Mouse (Mus musculus): ENCODE data around the gene Acsl3.

Acsl3 gene

DNA sequence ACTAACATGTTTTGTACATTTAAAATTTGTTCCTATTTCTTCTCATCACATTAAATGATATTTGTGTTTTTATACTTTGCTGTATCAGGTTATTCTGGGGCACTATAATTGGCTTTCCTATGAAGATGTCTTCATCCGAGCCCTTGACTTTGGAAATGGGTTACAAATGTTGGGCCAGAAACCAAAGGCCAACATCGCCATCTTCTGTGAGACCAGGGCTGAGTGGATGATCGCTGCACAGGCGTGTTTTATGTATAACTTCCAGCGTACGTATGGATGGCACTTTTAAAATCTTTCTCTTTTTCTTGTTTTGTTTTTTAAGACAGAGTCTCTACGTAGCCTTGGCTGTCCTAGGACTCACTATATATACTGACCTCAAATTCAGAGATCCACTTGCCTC, 30.5 kb downstream of the Acsl3 start:
- DNase-seq, result peak in 1 of 2 experiments; percentile 11

DNA sequence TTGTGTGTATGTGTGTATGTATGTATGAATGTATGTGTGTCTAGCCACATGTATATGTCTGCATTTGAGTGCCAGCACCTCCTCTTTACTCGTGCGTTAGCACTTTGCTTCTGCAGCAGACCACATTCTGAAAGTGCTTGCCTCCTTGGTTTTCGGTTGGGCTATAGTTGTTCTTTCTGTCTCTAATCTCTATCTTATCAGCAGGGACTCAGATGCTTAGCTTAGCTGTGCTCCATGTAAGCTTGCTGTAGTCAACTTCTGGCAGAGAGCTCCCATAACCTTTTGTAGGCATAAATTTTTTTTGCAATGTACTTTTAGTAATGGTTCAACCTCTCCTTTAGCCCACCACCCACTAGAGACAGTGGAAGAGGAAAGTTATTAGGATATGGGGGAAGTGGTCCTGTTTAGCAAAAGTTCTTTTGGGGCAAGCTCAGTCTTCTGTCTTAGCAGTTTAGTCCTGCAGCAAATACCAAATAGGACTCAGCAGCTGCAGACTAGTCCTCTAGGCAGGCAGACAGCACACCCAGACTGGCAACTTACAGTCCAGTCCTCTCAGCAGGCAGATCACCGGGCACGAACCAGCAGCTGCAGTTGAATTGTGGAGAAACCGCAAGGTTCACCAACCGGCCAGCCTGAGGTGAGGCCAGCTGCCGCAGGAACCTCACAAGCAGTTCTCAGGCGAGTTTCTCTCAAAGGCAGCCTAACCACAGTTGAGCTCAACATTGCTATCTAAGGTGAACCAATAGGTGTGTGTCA, 37.1 kb downstream of the Acsl3 start:
- DNase-seq, result no peak

DNA sequence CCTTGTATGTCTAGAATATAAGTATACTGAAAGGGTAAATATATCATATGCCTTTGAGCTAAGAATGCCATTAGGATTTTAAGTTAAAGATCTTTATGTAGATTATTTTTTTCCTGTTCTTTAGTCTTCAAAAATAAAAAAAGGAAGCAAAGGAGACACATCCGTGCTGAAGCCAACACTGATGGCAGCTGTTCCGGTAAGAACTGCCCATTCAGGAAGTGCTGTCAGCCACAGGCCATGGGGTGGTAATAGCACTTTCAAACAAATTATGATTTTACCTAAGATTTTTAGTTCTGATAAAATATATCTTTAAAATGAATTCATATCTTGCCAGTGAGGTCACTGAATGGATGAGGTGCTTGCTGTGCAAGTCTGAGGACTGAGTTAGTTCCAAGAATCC, 38.7 kb downstream of the Acsl3 start:
- no peak for DNase-seq

DNA sequence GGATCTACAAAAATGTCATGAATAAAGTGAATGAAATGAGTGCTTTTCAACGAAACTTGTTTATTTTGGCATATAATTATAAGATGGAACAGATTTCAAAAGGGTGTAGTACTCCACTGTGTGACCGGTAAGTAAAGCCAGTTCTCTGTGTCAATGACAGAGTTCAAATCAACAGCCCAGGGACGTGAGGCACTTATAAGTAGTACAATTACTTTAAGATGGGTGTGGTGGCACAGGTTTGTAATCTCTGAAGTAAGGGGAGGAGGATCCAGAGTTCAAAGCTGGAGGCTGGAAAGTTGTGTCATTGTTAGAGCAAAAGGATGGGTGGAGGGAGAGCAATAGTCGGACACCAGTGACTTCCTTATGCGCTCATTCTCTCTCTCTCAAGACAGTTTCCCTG, 39.3 kb downstream of the Acsl3 start:
- DNase-seq, result no peak

DNA sequence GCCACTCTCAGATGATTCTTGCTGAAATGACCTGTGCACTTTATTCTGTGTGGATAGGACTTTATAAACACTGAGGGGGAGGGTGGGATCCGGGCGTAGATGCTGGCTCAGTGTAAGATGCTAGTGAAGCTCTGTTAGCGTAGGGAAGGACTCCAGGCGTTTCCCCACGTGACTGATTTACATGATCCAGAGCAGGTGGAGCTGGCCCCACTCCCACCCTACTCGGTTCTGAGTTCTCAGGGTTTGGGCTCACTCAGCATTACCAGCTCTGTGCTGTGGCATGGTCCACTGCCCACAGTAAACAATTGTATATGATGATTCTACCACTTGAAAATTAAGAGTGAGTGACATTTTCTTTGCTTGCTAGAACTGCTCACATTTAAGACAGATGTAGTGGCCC, 40.5 kb downstream of the Acsl3 start:
- peak; percentile 11 to 13 for DNase-seq

DNA sequence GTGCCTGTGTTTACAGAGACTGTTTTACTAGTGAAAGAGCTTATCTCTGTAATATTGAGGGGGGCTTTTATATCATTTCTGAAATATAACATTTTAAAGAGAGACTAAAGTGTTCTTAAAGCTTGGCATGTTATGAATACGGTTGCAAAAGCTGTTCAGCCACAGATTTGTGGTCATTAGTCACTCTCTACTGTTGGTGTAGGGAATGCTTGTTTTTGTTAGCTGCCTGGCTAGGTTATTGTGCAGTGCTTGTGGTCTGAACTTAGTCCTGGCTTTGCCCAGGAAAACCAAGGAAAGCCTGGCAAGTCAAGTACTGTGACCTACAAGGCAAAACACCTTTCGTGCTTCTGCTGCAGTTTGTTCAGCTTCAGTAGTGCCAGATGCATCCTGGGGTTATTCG, 44.1 kb downstream of the Acsl3 start:
- DNase-seq, result no peak

DNA sequence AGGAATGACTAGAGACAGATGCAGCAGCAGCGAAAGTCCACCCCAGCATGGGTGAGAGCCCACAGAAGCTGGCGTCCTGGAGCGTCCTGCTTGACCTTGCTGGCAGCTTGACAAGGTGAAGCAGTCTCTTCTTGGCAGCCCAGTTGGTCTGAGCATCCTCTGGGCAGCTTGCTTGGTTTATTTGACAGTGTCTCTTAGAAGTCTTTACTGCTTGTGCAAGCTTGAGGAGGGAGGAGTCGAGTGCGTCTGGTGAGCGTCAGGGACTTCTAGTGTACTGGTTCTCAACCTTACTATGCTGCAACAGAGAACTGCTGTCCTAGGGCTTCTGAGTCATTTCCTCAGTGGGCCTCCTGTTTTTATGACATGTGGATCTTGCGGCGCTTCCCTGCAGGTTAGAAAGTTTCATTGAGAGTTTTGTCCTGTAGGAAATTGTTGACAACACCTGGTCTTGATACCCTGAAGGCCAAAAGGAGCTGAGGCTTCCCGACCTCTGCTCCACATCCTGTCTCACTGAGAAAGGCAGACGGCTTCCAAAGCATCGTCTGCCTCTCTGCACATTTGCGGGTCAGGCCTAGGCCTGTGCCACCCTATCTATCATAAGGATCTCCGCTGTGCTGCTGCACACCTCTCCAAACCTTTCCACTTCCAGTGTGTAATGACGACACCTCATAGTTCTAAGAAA, 44.8 kb downstream of the Acsl3 start:
- DNase-seq, result peak; percentile 18 to 62

DNA sequence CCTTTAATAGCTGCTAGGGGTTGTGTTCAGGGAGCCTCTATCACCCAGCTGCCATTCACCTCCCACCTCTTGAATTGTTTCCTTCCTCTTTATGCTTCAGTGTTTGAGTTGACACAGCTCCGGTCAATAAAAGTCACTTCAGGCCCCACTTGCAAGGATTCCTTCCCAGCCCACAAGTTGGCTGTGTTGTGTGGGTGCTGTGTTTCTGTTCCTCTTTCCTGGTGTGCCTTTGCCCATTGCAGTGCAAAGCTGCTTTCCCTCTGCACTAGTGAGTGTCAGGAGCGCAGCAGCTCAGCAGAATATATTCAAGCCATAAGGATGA, 45.3 kb downstream of the Acsl3 start:
- DNase-seq, result no peak

DNA sequence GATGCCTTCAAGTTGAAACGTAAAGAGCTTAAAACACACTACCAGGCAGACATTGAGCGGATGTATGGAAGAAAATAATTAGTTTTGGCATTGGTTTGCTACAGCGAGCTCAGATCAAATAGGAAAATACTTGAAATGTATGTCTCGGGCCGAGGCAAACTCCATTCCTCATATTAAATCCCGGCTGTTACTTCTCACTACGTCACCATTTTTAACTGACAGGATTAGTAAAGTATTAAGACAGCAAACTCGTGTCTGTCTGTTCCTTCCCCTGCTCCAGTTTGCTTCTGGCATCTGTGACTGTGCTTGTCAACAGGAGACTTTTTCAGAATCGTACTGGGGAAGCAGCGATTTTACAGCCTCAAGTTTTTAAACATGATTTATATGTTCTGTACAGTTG, 48.7 kb downstream of the Acsl3 start:
- DNase-seq, result no peak

DNA sequence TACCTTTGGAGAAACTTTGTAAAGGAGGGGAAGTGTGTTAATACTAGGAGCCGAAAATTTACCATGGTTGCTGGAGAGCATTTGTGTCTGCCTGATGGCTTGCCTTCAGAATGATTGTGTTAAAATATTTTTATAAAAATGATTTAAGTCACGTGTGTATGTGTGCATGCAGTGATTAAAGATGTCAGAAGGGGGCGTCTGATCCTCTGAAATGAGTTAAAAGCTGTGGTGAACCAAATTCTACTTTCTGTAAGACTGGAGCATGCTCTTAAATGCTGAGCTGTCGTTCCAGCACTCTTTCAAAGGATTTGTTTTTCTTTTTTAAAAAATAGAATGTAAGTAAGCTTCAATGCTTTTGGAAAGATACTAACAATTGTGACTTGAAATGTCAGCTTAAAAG, 49.7 kb downstream of the Acsl3 start:
- DNase-seq, result peak in 1 of 2 experiments; percentile 42

DNA sequence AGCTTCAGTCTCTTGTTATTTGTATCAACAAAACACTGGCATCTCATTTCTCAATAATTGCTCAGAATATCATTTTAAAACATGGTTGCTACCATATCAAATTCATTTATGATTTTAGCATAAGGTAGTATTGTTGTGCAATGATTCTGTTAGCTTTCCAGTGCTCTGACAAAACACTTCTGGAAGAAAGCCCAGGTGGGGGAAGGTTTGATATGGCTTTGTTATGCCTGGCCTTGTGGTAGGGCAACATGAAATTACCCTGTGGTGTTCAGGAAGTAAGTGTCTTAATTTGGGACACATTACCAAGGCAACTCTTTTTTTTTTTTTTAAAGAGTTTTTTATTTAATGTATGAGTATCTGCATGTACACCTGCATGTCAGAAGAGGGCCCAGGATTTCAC, 52.4 kb downstream of the Acsl3 start:
- DNase-seq, result no peak

DNA sequence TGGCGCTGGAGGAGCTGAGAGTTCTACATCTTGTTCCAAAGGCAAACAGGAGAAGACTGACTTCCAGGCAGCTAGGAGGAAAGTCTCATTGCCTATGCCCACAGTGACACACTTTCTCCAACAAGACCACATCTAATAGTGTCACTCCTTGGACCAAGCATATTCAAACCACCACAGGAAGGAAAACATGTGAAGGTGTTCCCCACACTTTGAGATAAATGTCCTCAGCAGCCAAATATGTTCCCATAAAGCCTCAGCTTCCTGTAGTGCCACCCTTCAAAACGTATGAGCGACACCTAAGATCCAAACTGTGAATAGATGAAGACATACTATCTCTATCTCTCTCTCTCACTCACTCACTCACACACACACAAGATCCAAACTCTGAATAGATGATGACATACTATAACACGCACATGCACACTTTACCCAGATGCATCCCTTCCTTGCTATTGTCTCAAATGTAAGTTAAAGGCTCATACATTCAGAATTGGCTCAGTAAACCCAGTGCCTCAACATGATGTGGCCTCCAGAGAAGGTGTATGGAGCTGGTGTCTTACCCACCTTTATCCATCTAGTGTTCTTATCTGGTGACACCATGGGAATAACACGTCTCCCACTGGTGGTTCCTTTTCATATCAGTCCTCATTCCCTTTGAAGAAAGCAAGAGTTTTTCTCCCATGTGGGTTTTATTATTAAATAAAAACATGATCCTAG, 53.1 kb downstream of the Acsl3 start:
- DNase-seq, result no peak

DNA sequence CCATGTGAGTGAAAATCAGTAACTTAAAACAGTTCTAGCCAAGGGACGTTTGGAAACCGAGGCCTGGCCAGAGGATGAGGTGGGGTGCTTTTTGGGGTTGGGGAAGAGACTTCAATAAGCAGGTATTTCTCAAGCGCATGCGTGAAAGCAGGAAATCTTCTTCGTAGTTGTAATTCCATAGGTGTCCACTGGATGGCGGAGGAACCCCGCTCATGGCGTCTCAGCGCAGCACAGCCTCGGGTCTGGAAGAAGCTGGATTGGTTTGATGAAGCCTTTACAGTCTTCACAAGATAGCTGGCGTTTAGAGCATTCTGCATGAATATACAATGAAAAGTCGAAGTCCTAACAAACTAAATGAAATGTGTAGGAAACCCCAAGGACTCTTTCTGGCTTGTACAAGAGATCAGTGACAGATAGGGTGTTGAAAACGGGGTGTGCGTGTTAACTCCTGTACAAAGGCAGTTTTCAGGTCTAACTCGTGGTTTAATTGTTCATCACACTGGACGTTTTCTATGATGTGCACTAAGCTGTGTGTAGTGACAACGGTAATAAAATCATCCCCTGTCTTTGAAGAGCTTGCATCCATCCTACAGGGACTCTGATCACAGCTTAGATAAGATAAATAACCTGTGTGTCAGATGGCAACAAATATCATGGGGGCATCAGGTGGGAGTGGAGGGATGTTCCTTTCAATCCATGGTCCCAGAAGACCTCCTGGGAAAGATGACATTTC, 67.0 kb downstream of the Acsl3 start:
- peak; percentile 68 to 85 for DNase-seq

DNA sequence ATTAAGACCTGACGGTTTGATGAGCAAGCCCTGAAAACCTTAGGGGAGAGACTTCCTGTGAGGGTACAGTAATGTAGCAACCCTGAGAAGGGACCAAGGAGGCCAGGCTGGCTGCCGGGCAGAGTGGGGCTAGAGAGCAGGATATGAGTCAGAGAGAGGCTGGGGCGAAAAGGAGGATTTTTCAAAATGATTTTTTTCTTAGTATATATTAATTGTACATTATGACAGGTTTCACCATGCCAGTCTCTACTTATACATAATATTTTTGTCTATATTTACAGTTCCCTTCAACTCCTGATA, 67.5 kb downstream of the Acsl3 start:
- DNase-seq, result no peak

DNA sequence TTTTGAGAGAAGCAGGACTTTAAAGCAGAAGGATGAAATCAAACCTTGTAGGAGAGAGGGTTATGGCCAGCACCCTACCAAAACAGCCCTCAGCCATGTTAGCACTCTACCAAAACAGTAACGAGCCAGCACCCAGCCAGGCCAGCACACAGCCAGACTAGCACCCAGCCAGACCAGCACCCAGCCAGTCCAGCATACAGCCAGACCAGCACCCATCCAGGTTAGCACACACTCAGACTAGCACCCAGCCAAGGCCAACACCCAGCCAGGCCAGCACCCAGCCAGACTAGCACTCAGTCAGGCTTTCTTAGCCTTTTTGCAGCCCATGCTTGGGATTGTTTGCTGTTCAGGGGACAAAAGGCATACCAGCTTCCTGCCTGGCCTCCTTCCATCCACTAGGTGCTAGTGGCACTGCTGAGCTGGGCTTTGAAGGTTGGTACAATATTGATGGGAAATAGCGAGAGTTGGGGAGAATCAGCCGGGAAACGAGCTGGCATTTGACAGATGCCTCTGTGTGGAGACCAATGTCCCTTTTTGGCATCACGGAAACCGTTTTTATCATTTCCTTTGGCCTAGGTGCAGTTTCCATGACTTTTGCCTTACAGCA, 68.1 kb downstream of the Acsl3 start:
- DNase-seq, result peak in 1 of 2 experiments; percentile 35

DNA sequence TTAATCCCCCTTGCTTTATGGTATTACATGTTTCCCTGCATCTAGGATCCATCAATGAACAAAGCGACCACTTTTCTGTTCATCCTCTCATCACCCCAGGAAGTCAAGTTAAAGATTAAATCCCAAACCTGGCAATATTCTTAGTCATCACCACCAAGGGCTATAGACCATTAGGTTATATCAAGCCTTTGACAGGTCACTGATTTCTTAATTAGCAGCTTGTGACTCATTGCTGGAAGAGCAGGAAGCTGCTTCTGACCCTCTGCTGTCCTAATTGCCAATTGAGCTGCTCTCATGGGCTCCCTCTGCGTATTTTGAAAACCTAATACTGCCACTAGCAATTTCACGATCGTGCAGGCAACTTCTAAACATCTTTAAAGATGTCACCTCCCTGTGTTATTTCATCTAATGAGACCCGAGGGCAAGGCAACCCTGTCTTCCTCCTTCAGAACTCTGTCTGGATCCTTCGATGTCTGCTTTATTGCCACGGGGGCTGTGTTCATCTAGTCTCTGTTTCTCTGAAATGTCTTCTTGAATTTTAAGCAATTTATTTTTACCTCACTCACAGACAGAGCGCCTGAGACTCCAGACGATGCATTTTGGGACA, 72.6 kb downstream of the Acsl3 start:
- DNase-seq, result peak in 1 of 2 experiments; percentile 14

DNA sequence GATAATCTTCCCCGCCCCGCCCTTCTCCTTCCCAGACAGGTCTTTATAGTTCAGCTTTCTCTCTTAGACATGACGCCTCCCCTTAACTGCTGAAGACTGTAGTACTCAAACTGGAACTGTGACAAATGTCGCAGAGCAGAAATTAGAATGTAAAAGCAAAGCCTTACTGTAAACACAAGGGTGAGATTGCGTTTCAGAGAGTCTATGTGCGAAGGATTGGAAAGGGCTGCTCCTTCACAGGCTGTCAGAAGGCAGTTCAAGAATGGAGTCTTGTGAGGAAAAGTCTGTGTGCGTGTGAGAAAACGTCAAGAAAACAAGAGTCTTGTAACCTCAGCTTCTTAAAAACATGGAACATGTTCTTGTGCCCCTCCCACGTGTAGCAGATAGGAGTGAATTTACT, 74.7 kb downstream of the Acsl3 start:
- no peak for DNase-seq

DNA sequence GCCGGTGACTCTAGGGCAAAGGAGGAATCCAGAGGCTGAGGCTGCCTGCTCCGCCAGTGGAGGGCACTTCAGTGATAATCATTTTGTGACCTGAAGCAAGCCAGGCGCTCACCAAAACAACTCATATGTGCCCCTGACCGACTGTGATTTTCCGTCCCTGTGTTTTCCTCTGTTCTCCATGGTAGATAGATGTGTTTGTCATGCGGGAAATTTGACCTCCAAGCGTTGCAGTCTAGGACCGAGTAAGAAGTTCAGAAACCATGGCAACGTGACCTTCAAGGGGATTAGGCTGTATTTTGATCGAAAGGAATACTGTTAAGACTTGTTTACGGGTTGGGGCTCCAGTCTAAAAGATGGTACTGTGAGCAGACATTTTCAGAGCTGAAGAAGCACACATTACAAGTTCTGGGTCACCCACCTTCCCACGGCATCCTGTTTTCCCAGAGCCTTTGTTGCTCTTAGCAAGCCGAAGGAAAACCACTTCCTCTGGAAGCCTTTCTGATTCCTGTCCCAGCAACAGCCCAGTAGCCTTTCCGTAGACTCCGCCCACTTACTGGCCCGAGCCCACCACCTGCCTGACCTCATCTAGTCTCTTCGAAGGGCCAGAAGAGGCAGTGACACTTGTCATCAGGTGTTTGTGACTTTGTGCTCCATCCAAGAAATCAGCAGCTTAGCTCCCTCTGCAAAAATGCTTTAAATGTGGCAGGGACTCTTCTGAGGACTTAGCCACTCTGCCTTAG, 76.8 kb downstream of the Acsl3 start:
- peak in 1 of 2 experiments; percentile 22 for DNase-seq

DNA sequence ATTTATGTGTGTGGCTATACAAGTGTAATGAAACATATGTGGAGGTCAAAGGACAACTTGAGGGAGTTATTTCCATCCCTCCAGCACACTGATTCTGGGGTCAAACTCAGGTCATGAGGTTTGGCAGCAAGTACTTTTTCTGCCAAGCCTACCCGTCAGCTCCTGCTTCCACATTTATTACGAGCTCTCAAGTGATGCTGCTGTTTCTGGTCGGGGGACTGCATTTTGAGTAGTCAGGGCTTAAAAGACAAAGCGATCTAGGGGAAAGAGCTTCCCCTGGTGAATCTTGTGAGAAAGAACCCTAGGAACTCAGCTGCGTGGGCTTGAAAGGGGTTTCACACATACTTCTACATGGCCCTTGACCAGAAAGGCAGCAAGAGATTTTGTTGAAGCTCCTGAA, 80.0 kb downstream of the Acsl3 start:
- no peak for DNase-seq

DNA sequence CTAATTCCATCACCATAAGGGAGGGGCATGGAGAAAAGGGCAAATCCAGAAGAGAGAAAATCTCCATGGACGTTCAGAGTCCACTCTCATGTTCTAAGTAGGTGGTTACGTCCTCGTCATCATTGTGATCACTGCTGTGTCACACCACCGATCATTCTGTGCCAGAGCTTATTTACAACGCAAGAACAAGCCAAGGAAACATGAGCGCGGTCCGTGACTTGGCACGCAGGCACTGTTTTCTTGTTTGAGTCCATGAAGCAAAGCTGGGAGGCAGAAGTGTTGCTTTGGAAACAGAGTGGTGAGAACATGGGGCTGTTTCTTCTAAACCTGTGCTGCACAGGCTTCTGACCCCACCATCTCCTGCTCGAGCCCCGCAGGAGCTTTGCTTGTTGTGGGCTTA, 83.1 kb downstream of the Acsl3 start:
- peak in 1 of 2 experiments; percentile 28 for DNase-seq

DNA sequence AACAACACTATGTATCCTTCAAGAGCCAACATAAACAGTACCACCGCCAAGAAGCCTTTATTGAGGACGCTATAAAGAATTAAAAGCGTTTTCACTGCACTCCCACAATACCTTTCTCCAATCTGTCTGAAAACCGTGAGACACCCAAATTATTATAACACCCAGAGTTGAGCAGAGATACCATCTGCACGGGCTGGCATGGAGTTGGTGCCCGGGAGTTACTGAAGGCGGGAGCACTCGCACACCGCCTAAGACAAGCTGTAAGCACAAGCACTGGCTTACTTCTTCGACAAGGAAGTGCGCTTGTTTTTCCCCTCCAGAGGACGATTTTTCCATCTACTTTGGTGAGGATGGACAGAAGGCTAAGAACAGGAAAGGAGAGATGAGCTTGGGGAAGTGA, 84.6 kb downstream of the Acsl3 start:
- DNase-seq, result no peak

DNA sequence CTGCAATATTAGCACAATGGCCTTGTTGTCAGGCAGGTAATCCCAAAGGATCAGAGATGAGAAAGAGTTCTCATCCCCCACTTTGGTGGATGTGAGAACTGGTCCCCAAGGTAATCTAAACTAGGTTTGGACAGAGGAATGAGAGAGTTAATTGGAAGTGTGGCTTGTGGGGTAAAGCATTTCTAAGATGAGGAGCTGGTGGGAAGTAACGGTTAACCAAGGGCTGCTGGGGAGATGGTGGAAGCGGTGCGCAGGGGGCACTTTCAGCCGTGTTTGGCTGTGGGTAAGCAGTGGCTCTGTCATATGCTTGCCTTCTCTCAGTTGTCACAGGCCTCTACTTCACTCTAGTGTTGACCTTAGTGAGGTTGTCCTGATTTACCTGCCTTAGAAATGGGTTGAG, 85.7 kb downstream of the Acsl3 start:
- DNase-seq, result no peak
